Mouse (Mus musculus) left cerebral cortex, adult 9 months (tissue): Measurements from ENCODE around the gene Acox3.

Experiments used
- DNase-seq, 2 experiments: peaks; one replicate each; pipeline ENCODE4 v3.0.0; 2022; ENCODE audit warnings: low spot score in 2 of 2

The Acox3 gene

DNA sequence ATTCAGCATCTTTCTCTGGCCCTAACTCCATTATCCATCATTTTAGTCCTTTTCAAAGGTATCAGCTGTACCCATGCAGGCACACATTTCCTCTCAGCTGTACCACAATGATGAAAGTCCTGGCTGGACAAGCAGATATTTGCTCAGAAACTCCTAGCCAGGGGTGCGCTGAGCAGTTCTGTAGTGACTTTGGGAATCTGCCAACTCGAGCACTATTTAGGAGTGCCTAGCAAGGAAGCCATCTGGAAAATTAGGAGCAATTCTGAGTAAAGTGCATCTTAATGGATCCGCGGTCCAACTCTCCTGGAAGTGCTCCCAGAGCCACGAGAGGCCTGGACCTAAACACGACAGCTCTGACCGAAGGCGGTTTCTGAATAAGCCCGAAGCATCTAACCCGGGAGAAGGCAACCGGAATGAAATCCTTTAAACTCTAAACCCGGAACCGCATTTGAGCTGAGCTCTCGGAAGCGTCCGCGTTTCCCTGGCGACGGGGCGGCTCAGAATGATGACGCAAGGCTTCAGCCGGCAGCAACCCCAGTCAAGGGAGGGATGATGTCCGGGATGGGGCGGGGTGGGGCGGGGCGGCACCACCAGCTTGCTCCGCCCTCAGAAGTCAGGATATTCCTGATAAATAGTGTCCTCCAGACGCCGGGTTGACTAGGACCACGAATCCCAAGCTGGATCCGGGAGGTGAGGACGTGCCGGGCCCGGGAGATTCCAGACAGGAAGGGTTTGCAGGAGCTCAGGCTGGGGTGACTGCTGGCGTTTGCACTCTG, at the start of gene Acox3:
Gene Acox3 (plus strand): TSS at position 596 of the 776 bp plus-strand sequence.
- peak; percentile 91 to 97 for DNase-seq

DNA sequence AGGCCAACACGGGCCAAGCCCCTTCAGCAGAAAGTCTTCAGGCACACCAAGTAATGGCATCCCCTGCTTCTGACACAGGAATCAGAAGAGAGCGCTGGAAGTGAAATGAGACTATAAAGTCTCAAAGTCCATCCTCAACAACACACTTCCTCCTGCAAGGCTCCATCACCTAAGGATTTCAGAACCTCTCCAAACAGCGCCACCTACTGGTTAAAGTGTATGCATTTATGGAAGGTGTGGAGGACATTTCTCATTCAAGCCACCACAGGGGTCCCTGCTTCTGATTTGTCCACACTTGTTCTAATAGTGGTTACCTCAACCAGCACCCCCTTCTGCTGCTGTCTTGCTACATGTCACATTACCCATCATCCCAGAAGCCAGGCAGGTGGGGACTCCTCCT, 46.6 kb upstream of the Acox3 start:
- DNase-seq: no peak

DNA sequence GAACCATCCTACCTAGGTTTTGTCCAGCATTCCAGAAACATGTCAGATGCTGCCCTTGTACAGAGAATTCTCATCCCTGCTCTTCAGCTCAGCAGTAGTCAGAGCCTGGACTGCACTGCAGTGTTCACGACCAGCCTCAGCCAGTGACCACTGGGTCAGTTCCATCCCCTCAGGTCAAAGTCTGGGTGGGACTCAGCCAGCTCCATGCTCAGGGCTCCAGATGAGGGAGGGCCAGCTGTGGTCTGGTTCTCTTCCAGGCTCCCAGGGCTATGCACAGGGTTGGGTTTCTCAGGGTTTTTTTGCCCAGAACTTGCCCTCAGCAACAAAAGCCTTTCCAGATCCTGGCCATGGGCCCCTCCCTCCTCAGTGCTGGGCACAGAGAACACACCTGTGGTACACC, 45.4 kb upstream of the Acox3 start:
- DNase-seq: no peak

DNA sequence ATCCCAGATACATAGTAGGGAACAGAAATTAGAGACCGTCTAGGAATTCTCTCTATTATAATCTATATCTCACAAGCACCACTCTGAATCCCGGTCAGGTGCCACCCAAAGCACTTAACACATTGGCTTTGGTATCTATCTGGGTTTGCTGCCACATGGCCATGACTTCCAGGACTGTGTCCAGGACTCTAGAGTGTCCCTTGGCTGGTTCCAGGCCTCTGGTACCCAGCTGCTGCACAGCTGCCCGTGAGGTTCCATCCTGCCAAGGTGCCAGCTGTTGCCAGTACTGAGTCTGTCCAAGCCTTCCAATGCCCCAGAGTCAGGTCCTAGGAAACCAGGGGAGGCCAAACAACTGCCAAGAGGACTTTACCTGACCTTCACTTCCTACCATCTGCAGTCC, 44.8 kb upstream of the Acox3 start:
- no peak for DNase-seq

DNA sequence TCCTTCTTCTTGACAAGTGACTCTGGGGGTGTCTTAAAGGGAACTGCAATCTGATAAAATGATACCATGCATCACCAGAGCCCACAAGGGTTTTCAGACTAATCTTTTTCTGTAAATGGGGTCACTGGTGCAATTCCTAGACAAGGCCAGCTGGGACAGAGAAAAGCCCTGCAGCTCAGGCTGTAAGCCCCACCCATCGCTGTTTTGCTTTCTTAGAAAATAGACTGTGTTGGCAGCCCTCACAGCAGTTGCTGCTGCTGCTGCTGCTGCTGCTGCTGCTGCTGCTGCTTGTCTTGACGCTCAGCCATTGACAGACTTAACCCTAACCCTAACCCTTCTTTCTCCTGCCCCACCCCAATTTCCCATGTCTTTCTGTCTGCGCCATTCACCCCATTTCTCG, 43.3 kb upstream of the Acox3 start:
- DNase-seq: no peak

DNA sequence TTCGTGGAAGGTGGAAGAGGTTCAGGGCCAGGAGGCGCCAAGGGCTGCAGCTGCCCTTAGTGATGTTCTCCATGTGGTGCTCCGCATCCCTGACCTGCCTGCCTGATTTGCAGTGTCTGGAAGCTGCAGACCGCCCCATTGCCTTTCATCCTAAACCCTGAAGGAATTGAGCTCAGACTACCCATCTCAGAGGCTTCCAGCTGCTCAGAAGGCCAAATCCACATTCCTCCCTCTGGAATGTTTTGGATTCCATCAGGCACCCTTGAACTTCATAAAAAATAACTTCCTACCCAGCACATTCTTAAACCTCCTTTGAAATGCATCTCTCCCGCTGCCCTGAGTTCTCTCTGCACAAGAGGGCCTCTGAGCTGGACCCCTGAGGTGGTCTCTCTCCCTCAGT, 42.3 kb upstream of the Acox3 start:
- DNase-seq: no peak

DNA sequence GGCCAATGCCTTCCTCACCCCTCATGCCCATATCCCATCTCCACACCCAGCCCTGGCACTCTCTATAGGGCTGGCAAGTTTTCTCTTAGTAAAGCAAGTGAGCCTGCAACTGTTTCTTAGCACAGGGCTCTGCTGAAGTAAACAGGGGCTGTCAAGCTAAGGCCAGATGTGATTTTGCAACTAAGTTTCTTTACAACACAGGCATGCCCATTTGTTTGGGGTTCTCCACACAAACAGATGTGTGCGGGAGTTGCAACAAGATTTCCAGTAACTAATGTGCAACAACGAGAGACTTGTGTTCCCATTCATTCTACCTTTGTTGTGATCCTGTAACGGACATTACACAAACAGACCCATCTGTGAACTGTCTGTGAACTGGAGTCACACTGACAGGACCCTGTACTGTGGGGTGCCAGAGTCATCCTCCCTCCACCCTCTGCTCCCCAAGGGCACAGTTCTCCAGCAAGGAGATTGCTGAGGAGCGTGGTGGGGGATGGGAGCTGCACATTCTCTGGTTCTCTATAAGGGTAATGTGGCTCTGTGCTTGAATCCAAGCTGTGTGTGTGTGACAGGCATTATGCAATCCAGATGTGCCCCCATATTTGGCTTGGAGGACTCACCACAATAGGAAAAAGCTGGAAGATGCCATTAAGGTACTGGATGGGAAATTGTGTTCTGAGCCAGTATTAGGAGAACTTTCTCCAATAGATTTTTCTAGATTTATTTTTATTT, 41.6 kb upstream of the Acox3 start:
- DNase-seq: no peak

DNA sequence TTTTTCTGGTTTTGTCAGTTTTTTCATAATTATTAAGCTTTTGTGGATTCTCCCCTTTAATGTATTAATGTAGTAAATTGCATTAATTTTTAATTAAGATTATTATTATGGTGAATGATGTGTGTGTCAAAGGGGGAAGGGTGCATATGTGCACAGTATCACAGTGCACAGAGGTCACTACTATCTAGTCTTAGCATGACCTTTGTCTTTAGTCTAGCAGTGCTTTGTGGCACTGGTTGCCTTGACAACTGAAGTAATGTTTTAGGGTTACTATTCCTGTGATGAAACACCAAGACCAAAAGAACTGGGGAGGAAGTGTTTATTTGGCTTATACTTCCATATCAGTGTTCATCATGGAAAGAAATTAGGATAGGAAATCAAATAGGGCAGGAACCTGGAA, 36.7 kb upstream of the Acox3 start:
- no peak for DNase-seq

DNA sequence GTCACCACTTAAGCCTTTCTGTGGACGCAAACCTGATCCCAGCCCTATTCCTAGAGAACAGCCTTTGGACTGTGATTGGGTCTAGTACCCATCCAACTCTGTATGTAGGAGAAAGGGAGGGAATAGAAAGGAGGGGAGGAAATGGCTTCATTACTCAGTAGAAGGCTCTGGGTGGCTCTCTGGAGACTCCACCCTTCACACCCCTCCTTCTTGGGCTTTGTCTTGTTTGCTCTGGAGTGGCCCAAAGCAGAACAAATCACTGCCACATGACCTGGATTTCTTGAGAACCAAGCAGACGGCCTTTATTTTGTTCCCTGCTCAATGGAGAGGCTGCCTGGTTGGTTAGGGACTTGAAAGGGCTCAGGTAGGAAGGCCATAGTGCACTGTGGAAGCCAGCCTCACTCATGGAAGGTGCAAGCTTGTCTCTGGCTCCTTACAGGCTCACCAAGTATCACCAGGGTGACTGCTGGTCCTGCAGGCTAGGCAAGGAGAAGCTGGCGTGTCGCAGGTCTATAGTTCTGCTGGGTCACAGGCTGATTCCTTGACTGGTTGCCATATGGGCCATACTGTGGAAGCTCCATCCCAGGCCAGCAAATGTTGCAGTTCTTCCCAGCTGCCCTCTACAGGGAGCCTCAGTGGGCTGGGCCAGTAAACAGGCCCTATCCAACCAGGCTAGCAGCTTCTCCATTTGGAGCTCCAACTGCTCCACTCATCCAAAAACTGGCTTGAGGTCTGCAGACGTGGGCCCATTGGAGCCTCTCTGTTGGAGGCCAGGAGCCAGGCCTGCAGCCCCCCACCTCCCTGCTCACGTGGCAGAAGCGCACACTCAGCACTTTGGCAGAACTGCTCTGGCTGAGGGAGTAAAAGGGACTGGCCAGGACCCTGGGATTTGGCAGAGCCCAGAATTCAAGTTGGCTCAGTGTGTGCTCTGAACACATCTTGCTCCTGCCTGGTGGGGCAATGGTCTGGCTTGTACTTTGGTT, 30.7 kb upstream of the Acox3 start:
- DNase-seq: no peak

DNA sequence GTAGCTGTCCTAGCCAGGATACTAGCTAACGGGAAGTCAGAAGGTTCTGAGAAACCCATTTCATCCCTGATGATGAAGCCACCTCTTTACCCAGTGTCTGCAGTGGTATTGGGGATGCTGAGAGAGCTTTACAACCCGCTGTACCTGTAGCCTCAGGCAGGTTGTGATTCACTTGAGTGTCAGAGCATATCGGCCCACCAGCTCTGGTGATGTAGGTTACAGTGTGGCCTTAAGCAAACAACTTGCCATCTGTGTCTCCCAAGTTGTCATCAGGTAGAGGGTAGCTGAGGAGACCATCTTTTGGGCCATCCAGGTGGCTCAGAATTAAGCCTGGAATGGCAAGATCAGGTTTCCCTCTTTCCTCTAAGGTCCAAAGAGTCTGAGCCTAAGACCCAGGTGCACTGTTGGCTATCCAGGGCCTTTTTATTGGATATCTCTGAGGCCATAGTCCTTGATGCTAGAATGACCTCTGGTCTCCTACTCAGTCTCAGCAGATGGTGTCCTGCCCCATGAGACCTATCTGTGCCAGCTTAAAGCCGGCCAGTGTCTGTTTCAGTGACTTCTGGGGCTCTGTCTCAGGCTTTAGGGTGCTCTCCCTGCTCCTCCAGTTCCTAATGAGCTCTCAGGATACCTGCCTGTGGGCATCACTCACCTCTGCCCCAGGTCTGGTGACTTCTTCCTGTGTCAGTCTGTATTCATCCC, 29.9 kb upstream of the Acox3 start:
- DNase-seq: no peak

DNA sequence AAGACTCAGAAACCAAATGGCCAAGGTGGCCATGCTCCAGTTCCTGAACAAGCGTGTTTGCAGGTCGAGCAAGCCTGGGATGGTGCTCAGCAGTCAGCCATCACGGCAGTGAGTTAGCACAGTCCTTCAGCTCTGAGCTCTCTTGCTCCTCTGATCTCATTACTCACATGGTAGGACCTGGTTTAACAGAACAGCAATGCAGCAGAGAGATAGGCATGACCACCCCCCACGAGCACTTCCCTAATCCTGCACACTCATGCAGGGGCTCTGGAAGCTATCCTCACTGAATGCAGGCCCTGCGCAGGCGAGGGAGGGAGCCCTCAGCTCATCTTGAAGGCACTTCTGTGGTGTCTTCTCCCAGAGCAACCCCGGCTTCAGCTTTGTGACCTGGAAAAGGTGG, 26.4 kb upstream of the Acox3 start:
- DNase-seq: no peak

DNA sequence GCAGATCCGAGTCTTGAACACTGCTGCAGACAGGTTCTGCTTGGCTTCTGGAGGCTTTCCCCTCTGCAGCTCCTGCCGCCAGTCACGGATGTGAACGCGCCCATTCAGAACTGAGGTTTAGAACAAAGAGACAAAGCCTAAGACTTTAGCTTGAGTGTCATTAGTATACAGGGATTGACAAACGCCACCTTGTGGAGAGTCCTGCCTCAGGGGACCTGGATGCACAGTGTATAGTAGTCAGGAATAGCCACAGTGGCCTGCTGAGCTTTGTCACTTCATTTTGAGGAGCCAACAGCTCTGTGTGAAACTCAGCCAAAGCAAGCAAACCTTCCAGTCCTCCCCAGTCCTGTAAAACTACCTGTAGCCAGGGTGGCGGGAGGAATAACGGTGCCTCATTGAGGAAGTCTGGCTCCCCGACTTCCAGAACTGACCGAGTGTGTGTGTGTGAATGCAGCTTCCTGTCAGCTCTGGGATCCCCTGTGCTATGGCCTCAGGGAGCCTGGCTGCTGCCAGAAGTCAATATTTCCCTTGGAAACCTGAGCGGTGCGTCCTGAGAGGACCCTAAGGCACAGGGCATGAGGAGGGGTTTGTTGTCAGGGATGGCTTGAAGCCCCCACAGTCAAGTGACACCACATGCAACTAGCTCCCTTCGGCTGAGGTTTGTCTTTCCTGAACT, 24.8 kb upstream of the Acox3 start:
- DNase-seq: no peak

DNA sequence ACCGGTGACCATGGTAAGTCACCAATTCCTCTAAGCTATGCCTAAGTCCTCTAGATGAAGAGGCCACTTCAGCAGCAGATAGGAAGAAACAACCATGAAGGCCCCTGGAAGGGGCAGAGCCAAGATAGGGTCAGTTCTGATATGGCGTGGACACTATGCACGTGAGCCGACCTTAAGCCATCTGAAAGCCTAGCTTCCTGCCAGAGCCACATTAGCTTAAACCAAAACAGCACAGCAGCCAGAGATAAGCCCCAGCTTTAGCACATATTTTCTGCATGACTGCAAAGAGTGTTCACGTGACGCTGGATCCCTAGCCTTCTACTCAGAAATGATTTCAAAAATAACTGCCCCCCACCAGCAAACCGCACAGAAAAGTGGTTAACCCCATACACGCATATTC, 23.4 kb upstream of the Acox3 start:
- DNase-seq: no peak

DNA sequence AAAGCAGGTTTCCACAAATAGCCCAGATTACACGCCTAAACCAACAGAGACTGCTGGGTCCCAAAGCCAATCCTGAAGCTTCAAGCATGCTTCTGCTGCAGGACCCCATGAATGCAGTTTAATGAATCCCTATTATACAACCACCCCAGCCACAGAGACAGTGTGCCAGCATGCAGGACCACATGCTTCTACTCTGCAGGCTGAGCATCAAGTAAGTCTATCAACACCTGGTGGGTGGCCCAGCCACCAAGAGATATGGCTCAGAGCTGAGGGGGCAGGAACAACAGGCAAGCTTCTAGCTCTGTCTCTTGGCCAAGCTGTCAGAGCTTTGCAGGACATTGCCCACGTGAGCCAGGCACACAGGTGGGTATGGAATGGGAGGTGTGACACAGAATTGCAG, 20.2 kb upstream of the Acox3 start:
- peak in 1 of 2 experiments; percentile 64 for DNase-seq

DNA sequence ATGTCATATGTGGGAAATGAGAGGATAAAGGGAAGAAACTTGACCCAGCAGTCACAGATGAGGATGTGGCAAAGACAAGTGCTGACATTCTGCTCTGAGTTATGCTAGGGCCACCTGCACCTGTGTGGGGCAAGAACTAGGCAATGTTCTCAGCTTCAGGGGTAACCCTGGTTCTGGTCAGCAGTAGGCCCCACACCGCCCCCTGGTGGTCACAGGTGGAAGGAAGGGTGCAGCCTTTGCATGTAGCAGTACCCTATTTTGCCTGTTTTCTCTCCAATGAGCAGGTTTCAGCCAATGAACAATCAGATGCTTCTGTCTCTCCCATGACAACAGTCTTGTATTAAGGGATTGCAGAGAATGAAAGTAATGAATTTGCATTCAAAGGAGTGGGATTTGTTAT, 19.4 kb upstream of the Acox3 start:
- DNase-seq: peak in 1 of 2 experiments; percentile 68

DNA sequence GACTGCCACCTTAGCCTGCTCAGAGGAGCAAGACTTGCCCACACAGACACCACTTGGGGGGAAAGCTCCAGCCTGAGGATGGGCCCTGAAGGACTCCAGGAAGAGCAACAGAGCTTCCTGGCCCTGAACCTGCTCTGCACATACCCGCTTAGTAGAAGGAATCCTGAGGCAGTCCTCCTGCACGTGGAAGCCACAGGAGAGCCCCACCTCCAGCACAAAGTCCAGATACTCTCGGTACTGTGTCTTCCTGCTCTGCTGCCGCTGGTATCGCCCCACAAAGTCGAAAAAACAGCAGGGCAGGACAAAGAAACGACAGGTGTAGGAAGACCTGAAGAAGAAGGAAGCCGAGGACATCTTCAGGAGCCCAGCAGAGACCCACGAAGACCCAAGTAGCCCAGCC, 17.6 kb upstream of the Acox3 start:
- DNase-seq: no peak

DNA sequence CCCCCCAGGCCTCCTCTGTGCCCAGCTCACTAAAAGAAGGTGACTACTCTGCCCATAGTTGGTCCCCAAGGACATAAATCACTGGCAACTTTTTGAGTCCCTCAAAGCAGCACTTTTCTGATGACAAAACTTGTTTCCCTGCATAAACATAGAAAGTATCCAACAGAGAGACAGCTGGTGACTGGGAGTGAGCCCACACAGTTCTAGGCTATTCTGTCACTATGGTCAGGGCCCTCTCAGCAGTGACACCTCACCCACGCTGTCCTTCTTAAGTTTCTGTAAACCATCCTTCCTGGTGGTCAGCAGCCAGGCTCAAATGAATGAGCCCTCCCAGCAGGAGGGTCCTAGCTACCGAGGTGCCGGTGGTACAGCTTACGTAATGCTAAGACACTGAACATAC, 16.2 kb upstream of the Acox3 start:
- peak in 1 of 2 experiments; percentile 25 for DNase-seq

DNA sequence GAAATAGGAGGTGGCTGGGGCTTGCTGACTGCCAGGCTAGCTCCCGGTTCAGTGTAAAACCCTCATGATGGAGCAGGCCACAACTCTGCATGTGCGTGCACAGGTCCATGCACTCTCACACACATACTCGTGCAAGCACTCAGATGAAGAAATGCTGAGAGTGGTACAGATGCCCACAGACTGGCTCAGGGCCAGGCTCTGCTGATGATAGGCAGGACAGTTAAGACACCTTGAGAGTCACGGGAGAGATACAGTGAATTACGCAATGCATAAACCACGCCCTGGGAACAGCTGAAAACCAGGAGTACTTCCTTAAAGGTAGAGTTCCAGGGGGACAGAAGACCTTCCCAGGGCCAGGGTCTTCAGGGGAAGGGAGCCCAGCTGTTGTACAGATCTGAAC, 11.3 kb upstream of the Acox3 start:
- no peak for DNase-seq

DNA sequence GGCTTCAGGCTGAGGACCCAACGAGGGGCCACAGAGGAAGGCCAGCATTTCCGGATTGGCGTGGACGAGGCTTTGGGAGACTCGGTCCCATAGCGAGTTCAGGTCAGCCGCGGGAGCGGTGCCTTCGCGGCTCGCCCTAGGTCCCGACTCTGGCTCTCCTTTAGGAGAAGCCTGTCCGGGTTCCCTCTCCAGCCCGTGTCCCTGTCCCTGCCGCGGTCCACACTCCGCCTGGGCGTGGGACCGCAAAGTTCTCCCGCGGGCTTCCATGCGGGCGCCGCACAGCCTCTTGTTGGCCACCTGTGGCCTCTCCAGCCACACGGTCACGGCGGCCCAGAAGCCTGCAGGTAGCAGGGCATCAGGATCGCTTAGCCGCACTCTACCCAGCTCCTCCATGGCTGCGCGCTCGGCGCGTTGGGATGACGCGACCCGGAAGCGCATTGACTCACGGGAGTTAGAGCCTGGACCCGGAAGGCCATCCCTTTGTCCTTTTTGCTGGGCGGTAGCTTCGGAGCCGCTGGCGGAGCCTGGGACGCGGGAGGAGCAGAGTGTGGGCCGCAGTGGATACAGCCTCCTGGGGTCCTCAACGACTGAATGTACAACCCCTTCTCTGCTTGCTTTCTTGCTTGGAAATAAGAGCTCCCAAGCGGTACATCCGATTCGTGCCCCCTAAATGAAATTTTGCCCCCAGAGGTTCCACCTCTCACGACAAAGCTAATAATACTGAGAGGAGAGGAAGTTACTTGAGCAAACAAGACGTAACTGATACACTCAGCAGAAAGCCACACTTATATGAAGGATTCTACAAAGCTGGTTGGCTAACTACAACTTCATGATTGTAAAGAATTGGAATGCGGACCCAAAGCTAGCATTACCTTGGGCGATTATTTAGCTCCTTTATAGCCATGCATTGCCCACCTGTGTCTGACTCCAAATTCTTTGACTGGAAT, 7.9 kb upstream of the Acox3 start, which contains the start of gene Trmt44:
Gene Trmt44 (minus strand): TSS at position 418 of the 947 bp plus-strand sequence.
- DNase-seq: peak; percentile 64 to 90
